Mouse (Mus musculus) lung, embryonic 16.5 days (tissue): ENCODE measurements around the gene Bnip3. TPM values are rescaled to one million over a fixed set of nuclear protein-coding genes. Genes with fewer than 3 reads are reported as not detected.
A peak's percentile ranks its signal among the peaks of the same experiment; 100 is the strongest.

Source experiments
- ATAC-seq: fragments of 200-750 bp; cut with Nextera tagmentation; 2 replicates; pipeline ENCODE4 v1.8.0; 2017; ENCODE audit warnings: low read depth, mild to moderate bottlenecking, moderate library complexity
- H3K27ac ChIP-seq: fragments of 300-500 bp; sonication (generic); 2 replicates; pipeline ENCODE4 v1.5.1; 2014; ENCODE audit warnings: mild to moderate bottlenecking, control low read depth, low read length
- H3K27me3 ChIP-seq: fragments of 300-500 bp; sonication (generic); 2 replicates; pipeline ENCODE4 v1.6.1; 2014; ENCODE audit warnings: low read depth, low read length, mixed read lengths; ENCODE audit not compliant: control insufficient read depth, insufficient read depth
- H3K36me3 ChIP-seq: fragments of 300-500 bp; sonication (generic); 2 replicates; pipeline ENCODE4 v1.6.1; 2014; ENCODE audit warnings: low read length; ENCODE audit not compliant: control insufficient read depth, insufficient read depth
- H3K4me1 ChIP-seq: fragments of 300-500 bp; sonication (generic); replicated peaks from 2 replicates; pipeline ENCODE4 v1.6.1; 2014; ENCODE audit warnings: low read length, mixed read lengths; ENCODE audit not compliant: control insufficient read depth, insufficient read depth
- H3K4me2 ChIP-seq: fragments of 300-500 bp; sonication (generic); 2 replicates; pipeline ENCODE4 v1.6.1; 2014; ENCODE audit warnings: low read depth, low read length, control low read depth
- H3K4me3 ChIP-seq: fragments of 300-500 bp; sonication (generic); 2 replicates; pipeline ENCODE4 v1.5.1; 2014; ENCODE audit warnings: mild to moderate bottlenecking, low read length, control low read depth
- H3K9ac ChIP-seq: fragments of 300-500 bp; sonication (generic); 2 replicates; pipeline ENCODE4 v1.6.1; 2014; ENCODE audit warnings: low read length, control low read depth
- H3K9me3 ChIP-seq: fragments of 300-500 bp; sonication (generic); 2 replicates; pipeline ENCODE4 v1.6.1; 2016; ENCODE audit warnings: low read length; ENCODE audit not compliant: control insufficient read depth
- WGBS: fragments of 180-500 bp; shearing (Covaris S2); extraction: QIAGEN DNeasy Blood & Tissue Kit; methylation state at CpG from one replicate; pipeline ENCODE4 v1.1.7; 2014; 5-methylcytosine and 5-hydroxymethylcytosine counted together
- polyA plus RNA-seq: library from polyadenylated mRNA; unstranded; fragments of >200 nt; fragmentation: Nextera tagmentation; extraction: Ambion mirVana; gene quantifications from 2 replicates; pipeline ENCODE4 v1.2.1, GENCODE M21; 2015

The Bnip3 gene
- polyA plus RNA-seq, 1 experiment from 2014 or later = 135 TPM

DNA sequence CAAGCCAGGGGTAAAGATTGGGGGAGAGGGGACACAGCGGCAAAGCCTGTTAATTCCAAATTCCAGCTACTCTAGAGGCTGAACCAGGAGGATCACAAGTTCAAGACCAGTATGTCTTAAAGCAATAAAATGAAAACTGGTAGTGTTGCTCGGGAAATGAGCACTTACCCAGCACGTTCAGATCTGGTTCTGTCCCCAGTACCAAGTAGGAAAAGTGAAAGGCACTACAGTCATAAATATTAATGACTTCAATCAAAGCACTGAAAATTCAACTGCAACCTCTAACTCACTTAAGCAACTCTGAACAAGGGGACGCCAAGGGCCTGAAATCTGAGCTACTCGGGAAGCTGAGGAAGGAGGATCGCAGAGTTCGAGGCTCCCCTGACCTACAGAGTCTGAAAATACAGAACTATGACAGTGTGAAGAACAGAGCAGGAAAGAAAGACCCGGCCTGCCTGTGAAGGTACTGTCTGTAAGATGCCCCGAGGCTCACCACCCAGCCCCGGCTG is 497 bp downstream of the Bnip3 start:
- 6% methylated on average over 10 of the region's 10 CpGs for WGBS
- H3K9me3 ChIP-seq = no peaks in the 10 kb centered on the region
- H3K4me1 ChIP-seq = peaks cover 21% of the 10 kb centered on the region
- H3K4me2 ChIP-seq = peak overlapping the region; percentile 83
- H3K36me3 ChIP-seq = no peaks in the 10 kb centered on the region
- ATAC-seq = no peak
- peak overlapping the region; percentile 89 for H3K4me3 ChIP-seq
- H3K9ac ChIP-seq = peak overlapping the region; percentile 96
- H3K27ac ChIP-seq = peak overlapping the region; percentile 83
- H3K27me3 ChIP-seq = no peaks in the 10 kb centered on the region

DNA sequence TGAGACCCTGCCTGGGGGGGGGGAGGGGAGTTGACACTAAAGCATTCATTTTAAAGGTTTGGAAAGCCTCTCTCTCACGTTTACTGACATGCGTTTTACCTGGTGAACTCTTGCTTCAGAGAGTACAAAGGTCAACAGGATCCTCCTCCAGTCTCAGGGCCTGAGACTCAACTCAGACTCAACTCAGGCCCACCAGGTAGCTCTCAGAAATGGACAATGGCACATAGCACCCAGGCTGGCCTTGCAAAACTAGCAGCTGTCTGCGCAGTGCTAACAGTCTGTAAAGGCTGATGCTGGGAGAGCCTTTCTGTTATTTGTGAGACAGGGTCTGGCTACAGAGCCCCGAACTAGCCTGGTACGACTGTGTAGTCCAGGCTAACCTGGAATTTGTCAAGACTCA is 1.3 kb downstream of the Bnip3 start:
- H3K4me3 ChIP-seq = peak overlapping the region; percentile 89
- no peak for ATAC-seq
- peak overlapping the region; percentile 96 for H3K9ac ChIP-seq
- 73% methylated on average over 5 of the region's 5 CpGs for WGBS
- H3K36me3 ChIP-seq = no peaks in the 10 kb centered on the region
- H3K4me2 ChIP-seq = peak overlapping the region; percentile 83
- no peaks in the 10 kb centered on the region for H3K9me3 ChIP-seq
- H3K27me3 ChIP-seq = no peaks in the 10 kb centered on the region
- peaks cover 21% of the 10 kb centered on the region for H3K4me1 ChIP-seq
- no peak overlapping the region for H3K27ac ChIP-seq

DNA sequence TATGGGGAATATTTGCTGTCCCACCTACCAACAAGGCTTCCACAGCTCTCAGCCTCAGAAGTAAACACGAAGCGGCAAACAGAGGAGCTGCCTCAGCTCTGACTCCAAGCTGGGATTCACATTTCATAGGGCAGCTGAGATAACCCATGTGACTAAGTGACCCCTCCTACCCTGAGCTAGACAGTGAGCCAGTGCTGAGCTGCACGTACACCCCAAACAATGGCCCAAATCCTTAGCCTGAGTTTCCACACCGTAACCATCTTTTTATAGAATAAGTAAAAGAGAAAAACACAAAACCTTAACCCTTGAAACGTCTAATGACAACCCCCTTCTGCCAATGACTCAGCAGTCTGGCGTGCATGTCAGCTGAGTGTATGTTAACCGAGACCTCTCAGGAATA is 2.3 kb downstream of the Bnip3 start:
- peak overlapping the region; percentile 31 for H3K4me3 ChIP-seq
- no peaks in the 10 kb centered on the region for H3K27me3 ChIP-seq
- peak overlapping the region; percentile 11; the same call in 1 of the 2 replicates for H3K9ac ChIP-seq
- peak overlapping the region; percentile 60 for H3K27ac ChIP-seq
- H3K9me3 ChIP-seq = no peaks in the 10 kb centered on the region
- ATAC-seq = peak; percentile 26; the same call in 1 of the 2 replicates
- H3K4me2 ChIP-seq = peak overlapping the region; percentile 49
- 8% methylated on average over 7 of the region's 7 CpGs for WGBS
- no peaks in the 10 kb centered on the region for H3K36me3 ChIP-seq
- peaks cover 21% of the 10 kb centered on the region for H3K4me1 ChIP-seq

DNA sequence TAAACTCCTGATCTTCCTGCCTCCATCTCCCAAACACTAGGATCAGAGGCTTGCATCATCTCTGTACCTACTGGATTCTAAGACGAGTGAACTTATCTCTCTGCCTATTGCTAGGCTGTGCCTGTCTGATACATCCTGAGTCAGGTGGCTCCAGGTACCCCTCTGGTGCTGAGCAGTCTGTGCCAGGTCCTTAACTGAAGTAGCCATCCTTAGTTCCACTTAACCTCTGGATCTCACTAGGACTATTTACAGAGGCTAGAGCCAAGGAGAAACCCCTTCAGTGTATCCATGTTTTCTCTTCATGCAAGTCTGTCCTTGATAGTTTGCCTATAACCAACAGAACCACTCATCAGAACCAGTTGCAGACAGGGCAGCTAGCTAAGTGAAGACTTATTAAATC is 2.9 kb downstream of the Bnip3 start:
- Histone ChIP-seq H3K9ac (no peak overlapping the region), H3K9me3 (no peaks in the 10 kb centered on the region), H3K36me3 (no peaks in the 10 kb centered on the region), H3K4me2 (peak overlapping the region; percentile 49), H3K27ac (no peak overlapping the region), H3K27me3 (no peaks in the 10 kb centered on the region), H3K4me1 (peaks cover 21% of the 10 kb centered on the region), H3K4me3 (peak overlapping the region; percentile 31)
- 29% methylated on average over 1 of the region's 1 CpGs for WGBS
- no peak for ATAC-seq

DNA sequence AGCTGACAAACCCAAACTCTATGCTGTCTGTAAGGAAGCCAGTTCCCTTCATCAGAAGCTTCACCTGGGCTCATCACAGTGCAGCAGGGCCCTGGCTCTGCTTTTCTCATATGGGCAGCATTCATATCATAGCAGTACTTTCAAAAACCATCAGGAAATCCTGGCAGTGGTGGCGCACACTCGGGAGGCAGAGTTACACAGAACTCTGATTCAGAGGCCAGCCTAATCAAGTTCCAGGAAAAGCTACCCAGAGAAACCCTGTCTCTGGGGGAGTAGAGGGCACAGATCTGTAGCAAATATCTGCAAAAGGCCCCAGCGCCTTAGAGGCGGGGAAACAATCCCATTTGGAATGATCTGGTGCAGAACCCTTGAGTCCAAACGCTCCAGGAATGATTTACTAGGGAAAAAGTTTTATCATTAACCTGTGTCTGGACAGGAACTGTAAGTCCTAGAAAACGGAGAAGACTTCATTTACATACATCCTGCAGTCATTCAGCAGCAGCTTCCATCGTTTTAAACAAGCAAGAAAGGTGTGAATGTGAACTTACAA is 5.4 kb downstream of the Bnip3 start:
- H3K27me3 ChIP-seq = no peaks in the 10 kb centered on the region

DNA sequence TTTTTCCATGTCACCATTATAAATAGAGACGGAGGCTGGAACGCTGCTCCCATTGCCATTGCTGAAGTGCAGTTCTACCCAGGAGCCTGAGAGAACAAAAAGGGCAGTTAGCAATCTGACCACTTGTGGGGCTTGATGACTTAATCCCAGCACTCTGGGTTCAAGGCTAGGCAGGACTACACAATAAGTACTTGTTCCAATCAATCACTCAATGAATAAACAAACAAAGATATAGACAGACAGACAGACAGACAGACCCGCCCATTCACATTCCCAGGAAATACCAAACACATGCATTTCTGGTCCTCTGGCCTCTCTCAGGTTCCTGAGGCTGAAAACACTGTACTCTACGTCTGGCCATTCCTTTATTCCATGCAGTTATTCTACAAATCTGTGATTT is 10.6 kb downstream of the Bnip3 start:
- Histone ChIP-seq H3K4me2 (no peak overlapping the region), H3K27ac (no peak overlapping the region), H3K9me3 (no peaks in the 10 kb centered on the region), H3K4me1 (no peaks in the 10 kb centered on the region), H3K4me3 (no peak overlapping the region), H3K27me3 (no peaks in the 10 kb centered on the region), H3K9ac (no peak overlapping the region), H3K36me3 (peaks cover 12% of the 10 kb centered on the region)
- WGBS = 84% methylated on average over 4 of the region's 4 CpGs
- ATAC-seq = no peak

More for the DNA sequence above, 5.4 kb downstream of the Bnip3 start:
- Histone ChIP-seq H3K36me3 (no peaks in the 10 kb centered on the region), H3K4me3 (no peak overlapping the region), H3K4me2 (no peak overlapping the region), H3K4me1 (peaks cover 15% of the 10 kb centered on the region), H3K9me3 (no peaks in the 10 kb centered on the region), H3K27ac (no peak overlapping the region), H3K9ac (no peak overlapping the region)
- no peak for ATAC-seq
- 47% methylated on average over 7 of the region's 7 CpGs for WGBS

DNA sequence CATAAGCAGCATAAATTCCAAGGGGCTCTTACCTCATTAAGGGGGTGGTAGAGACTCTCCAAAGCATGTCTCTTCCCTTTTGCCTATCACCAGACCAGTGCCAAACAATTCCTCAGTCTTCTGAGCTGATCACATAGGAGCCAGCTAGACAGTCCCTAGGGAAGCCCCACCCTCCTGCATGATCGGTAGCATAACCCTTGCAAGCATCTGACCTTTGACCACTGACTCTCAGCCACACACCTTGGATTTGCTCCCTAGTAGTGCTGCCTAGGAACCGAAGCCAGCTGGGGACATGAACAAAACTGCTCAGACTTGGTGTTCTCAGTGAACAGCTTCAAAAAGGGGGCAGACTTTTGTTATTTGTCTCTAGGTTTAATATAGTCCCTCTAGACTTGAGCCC is 11.2 kb downstream of the Bnip3 start:
- 53% methylated on average over 2 of the region's 2 CpGs for WGBS
- Histone ChIP-seq H3K36me3 (peaks cover 16% of the 10 kb centered on the region), H3K9me3 (no peaks in the 10 kb centered on the region), H3K27me3 (no peaks in the 10 kb centered on the region), H3K4me2 (no peak overlapping the region), H3K27ac (no peak overlapping the region), H3K4me3 (no peak overlapping the region), H3K4me1 (no peaks in the 10 kb centered on the region), H3K9ac (no peak overlapping the region)
- no peak for ATAC-seq

DNA sequence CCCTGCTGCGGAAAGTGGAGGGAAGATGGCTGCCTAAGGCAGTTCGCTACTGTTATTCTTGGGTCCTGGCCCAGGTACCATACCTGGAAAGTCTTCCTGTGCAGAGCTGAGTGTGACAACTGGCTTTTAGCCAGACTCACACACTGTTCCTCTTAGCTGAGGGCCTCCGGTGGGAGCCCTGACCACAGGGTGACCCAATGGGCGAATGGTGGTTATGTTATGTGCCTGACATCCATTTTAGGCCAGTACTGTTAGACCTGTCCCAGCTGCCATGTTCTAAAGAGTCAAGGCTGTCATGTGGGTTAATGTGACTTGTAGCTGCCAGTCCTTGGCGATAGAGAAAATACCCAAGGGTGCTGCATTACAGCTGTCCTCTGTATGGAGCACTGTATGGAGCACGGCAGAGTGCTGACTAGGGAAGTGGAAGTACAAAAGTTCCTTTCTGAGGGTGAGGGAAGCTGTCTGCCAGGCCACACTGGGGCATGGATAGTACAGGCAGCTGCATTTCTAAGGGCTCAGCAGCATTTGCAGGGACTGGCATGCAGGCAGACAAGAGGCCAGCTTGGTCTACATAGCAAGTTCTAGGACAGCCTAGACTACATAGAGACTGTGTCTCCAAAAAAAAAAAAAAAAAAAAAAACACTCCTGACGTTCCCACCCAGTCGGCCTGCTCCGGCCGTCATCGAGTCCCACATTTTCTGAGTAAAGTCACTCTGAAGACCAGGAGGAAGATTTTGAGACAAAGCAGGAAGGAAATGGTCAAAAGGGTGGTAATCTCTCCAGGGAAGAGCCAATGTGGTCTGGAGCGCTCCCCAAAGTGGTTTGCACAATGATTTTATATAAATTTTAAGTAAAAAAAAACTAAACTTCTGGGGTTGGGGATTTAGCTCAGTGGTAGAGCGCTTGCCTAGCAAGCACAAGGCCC is 23.7 kb downstream of the Bnip3 start:
- ATAC-seq = no peak
- Histone ChIP-seq H3K27me3 (no peaks in the 10 kb centered on the region), H3K9me3 (no peaks in the 10 kb centered on the region), H3K4me2 (no peak overlapping the region), H3K36me3 (peaks cover 19% of the 10 kb centered on the region), H3K9ac (no peak overlapping the region), H3K27ac (no peak overlapping the region), H3K4me3 (no peak overlapping the region), H3K4me1 (no peaks in the 10 kb centered on the region)
- WGBS = 86% methylated on average over 13 of the region's 13 CpGs

DNA sequence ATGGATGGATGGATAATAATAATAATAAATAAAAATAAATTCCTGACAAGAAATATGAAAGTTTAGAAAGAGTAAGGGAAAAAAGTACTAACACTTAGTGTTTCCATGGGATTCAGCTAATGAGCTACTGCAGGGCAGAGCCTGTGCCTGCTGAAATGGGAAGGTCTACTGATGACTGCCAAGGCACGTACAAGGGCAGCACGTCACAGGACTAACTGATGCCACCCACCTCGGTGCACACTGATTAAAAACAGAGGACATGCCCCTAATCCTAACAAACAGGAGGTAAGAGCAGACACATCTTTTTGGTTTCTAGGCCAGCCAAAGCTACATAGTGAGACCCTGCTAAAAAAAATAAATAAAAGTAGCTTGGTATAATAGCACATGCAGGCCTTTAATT is 25.6 kb downstream of the Bnip3 start:
- H3K9me3 ChIP-seq = no peaks in the 10 kb centered on the region
- H3K27ac ChIP-seq = no peak overlapping the region
- no peak overlapping the region for H3K9ac ChIP-seq
- no peak overlapping the region for H3K4me2 ChIP-seq
- H3K36me3 ChIP-seq = peaks cover 31% of the 10 kb centered on the region
- no peak for ATAC-seq
- no peak overlapping the region for H3K4me3 ChIP-seq
- 75% methylated on average over 3 of the region's 3 CpGs for WGBS
- H3K27me3 ChIP-seq = no peaks in the 10 kb centered on the region
- no peaks in the 10 kb centered on the region for H3K4me1 ChIP-seq
